Mouse (Mus musculus) forelimb bud, embryonic 11.5 days (tissue): ENCODE results near the gene Rph3al.
A peak's percentile ranks its signal among the peaks of the same experiment; 100 is the strongest.

Experiments
- DNase-seq: peaks from one replicate; pipeline ENCODE4 v3.0.0-alpha.2; 2012; ENCODE audit warnings: low read depth, low spot score

The Rph3al gene

GRCm38 (mm10) chr11:75861653-75862052 is 76.6 kb downstream of the Rph3al start:
- no peak for DNase-seq

DNA sequence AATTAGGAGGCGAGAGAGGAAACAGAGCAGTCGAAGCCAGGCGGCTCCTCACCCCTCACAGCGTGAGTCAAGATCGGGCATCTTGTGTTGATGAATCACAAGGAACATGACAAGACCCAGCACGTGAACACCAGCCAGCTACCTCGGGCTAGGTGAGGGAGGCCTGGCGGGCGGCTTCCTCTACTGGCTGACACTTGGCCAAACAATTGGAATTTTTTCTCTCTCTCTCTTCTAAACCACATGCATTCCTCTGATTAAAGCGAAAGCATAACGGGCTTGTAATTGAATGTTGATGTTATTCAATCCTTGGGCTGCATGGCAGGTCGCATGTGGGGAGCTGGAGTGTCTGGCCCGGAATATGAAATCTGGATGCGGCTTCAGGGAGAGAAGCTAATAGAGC is 77.0 kb downstream of the Rph3al start:
- DNase-seq, result no peak

- DNase-seq, result no peak
These were observed 78.8 kb downstream of the Rph3al start for GRCm38 (mm10) chr11:75859460-75859859.

- DNase-seq, result no peak
These were observed 79.3 kb downstream of the Rph3al start for GRCm38 (mm10) chr11:75858975-75859374.

- no peak for DNase-seq
These were observed 80.4 kb downstream of the Rph3al start for GRCm38 (mm10) chr11:75857781-75858180.

GRCm38 (mm10) chr11:75854327-75854726 is 83.9 kb downstream of the Rph3al start:
- no peak for DNase-seq

GRCm38 (mm10) chr11:75853067-75853636 is 85.1 kb downstream of the Rph3al start:
- no peak for DNase-seq

GRCm38 (mm10) chr11:75852485-75852884 is 85.7 kb downstream of the Rph3al start:
- DNase-seq, result no peak

DNA sequence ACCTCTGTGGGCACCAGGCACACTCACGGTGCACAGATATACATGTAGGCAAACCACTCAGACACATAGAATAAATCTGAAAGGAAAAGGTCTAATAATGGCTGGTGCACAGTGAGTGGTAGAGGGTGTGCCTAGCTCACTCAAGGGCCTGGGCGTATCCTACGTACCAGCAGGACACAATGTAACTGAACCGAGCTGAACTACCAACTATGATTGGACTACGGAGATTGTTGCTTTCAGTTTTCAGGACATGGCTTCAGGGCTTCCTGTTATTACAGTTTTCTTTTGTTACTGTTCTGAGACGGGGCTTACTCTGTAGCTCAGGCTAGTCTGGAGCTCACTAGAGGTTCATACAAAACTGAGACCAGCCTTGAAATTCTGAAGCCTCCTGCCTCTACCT is 88.7 kb downstream of the Rph3al start:
- no peak for DNase-seq

DNA sequence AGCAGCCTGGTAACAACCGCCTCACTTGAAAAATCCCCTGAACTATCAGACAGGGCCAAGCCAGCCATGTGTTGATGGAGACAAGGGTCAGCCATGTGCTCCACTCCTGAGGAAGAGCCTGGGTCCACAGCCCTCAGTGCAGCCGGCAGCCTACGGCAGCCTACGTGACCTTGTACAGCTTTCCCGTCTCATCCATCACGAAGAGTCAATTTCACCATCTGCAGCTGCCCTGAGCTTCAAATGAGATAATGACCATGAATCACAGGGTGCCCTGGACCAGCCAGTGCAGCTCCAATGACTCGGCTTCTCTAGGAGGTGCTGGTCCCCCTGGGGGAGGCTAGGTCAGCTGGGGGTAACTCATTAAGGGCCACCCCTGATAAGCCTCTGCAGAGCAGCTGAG is 91.6 kb downstream of the Rph3al start:
- DNase-seq, result no peak

DNA sequence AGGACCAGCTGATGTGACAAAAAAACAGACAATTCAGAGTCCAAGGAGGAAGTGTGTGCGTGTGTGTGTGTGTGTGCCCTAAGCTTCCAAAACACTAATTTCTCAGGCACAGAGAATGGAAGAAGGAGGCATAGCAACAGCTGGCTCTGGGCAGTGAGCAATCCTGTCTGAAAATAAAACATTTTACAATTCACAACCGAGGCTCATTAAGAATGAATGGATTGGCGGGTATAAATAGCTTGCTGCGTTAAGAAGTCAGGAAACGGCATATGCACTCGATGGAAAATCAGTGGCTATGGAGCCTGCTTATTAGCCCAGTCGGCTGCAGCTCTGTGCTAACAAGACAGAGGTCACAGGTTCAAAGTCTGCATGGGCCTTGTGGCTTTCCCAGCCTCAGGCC is 92.6 kb downstream of the Rph3al start:
- no peak for DNase-seq

- DNase-seq, result peak; percentile 64
These were observed 95.2 kb downstream of the Rph3al start for GRCm38 (mm10) chr11:75842904-75843619.

GRCm38 (mm10) chr11:75841503-75841902 is 96.7 kb downstream of the Rph3al start:
- no peak for DNase-seq

- DNase-seq, result no peak
These were observed 98.4 kb downstream of the Rph3al start for GRCm38 (mm10) chr11:75839536-75840430.

DNA sequence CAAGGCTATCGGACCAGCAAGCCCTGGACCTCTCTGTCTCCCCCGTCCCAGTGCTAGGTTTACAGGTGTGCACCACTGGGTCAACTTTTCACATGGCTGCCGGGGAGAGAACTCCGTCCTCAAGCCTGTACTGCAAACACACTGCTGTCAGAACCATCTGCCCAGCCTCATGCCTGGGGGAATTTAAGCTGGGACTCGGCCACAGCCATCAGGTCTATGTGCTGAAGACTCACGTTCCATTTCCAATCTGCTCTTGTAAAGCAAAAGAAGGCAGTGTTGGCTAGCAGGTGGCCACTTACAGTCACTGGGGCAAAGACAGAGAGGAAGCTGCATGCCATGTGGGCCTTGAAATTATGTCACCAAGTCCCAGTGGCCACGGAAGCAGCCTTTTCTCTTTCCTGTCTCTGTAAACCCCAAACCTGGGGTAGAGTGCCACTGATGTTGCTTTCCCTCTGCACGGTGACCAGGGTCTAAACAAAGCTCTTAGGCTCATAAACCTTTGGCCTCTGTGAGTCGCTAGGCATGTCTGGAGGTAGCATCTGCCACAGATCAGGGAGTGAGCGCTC is 99.3 kb downstream of the Rph3al start:
- no peak for DNase-seq

DNA sequence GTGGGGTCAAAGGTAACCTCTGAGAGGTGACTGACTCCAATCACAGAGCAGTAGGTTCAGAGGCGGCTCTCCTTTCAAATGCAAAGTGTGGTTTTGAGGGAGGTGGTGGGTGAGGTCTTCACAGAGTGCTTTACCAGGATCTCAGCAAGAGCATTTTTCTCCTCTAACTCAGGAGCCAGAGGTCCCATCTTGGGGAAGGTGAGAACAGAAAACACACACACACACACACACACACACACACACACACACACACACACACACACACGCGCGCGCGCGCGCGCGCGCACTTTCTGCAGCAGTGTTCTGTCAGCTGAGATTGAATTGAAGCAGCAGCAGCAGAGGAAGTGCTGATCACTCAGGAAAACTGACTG is 102.0 kb downstream of the Rph3al start:
- no peak for DNase-seq

DNA sequence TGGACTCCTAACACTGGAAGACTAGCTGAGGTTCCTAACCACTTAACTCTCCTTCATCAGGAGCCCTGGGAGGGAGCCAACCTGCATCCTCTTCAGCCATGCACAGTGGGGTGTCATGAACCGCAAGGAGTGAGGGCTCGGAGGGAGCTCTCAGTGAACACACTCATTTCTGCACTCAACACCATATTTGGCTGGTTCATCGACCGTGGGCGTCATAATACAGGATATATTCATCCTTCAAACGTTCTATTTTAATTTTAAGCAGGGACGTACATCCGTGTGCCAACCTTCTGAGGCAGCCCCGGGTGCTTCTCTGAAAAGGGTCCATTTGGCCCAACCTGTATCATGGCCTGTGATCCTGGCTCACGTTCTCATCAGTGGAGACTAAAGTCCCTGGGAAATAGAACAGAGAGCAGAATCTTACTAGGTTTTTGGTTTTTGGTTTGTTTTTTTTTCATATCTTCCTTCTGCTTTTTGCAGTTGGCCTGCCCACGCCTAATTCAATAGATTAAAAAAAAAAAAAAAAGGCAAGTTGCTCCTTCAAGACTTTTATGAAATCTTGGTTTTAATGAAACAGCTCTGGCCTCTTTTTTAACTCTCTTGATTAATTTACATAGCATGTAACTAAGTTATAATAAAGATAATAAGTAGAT is 102.5 kb downstream of the Rph3al start:
- DNase-seq, result no peak

DNA sequence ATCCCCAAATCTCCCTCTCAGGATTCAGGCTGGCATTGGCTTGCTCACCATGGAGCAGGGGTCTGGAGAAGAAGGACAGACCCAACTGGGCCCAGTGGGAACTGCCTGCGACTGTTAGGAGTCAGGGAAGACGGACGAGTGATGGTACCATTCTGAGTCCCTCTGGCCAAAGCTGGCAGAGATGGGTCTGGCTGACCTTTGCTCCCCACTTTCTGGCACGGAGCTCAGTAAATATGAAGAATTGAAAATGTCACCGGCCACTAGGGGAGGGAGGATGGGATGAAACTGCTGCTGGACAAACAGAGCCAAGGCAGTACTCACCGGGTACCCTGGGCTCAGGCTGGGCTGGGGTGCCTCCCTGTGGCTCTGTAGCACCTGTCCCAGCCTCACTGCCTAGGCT is 105.1 kb downstream of the Rph3al start:
- DNase-seq, result no peak

GRCm38 (mm10) chr11:75830386-75830785 is 107.8 kb downstream of the Rph3al start:
- no peak for DNase-seq

DNA sequence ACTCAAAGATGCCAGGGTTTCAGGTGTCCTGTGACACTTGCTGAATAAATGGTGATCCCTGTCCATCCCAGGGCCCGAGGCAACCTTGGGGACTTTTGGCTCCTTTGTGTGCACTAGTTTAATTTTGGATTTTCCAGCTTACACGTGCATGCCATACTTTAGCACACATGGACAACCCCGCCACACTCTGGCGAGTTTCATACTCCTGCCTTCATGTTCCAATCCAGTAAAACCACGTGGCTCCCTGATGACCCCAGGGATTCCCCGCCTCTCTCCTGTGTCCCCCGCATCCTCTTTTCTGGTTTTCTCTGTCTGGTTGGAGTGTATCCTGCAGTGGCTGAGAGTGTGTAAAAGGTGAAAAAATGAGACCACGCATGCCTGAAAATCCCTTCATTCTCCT is 110.8 kb downstream of the Rph3al start:
- DNase-seq, result no peak

- no peak for DNase-seq
These were observed 114.7 kb downstream of the Rph3al start for GRCm38 (mm10) chr11:75823506-75823905.

GRCm38 (mm10) chr11:75813085-75813484 is 125.1 kb downstream of the Rph3al start:
- no peak for DNase-seq
